Mouse (Mus musculus): ENCODE data around the gene Ddi2. TPM values are rescaled to one million over a fixed set of nuclear protein-coding genes. Genes with fewer than 3 reads are reported as not detected.

Ddi2 gene
- total RNA-seq, 1 experiment = 48.5 TPM

- Histone ChIP-seq H3K9ac (ENCODE audit: insufficient read depth, low read depth, low read length, poor library complexity, severe bottlenecking) (no peak overlapping the region), H3K9me3 (ENCODE audit: control insufficient read depth, insufficient read depth, low read depth, low read length) (no peaks in the 10 kb centered on the region), H3K4me3 (ENCODE audit: insufficient read depth in 1 of 2, low read depth in 1 of 2, low read length in 2 of 2, poor library complexity in 1 of 2, severe bottlenecking in 1 of 2) (no peak overlapping the region), H3K36me3 (ENCODE audit: control insufficient read depth, insufficient read depth, low read length, poor library complexity, severe bottlenecking) (peaks cover 21% of the 10 kb centered on the region), H3K27ac (ENCODE audit: insufficient read depth, low read depth, low read length, poor library complexity, severe bottlenecking) (no peak overlapping the region), H3K4me1 (ENCODE audit: control insufficient read depth in 2 of 2, insufficient read depth in 2 of 2, low read length in 2 of 2, poor library complexity in 1 of 2) (peaks cover 0 to 5% of the 10 kb centered on the region in 2 experiments; a peak in 2 of 4 replicates)
- no peak for DNase-seq (ENCODE audit: low read depth, low spot score)
- in situ Hi-C loops (cut with MboI; ENCODE audit: low sequenced_read_pairs in 2 of 2, unreplicated experiment in 2 of 2) = no loop called here
- TF ChIP-seq HCFC1 (IDR thresholded peaks at IDR 0.05; ENCODE audit: borderline replicate concordance, insufficient read depth, low read length) (no peak), CHD2 (IDR thresholded peaks at IDR 0.05; ENCODE audit: low read depth, low read length) (no peak), ZNF384 (IDR thresholded peaks at IDR 0.05; ENCODE audit: low read depth, low read length) (no peak), MAFK (IDR thresholded peaks at IDR 0.05; ENCODE audit: insufficient read depth, low read depth, low read length) (no peak), ZC3H11A (IDR thresholded peaks at IDR 0.05; ENCODE audit: borderline replicate concordance, low read depth, low read length) (no peak)
These were observed 40.3 kb upstream of the Ddi2 start for GRCm38 (mm10) chr4:141763476-141763875.

GRCm38 (mm10) chr4:141762102-141762598 lies 38.9 kb upstream of the Ddi2 start:
- no peaks in the 10 kb centered on the region for H3K9me3 ChIP-seq (ENCODE audit: control insufficient read depth, insufficient read depth, low read depth, low read length)
- H3K4me3 ChIP-seq (ENCODE audit: insufficient read depth in 1 of 2, low read depth in 1 of 2, low read length in 2 of 2, poor library complexity in 1 of 2, severe bottlenecking in 1 of 2) = no peak overlapping the region
- H3K9ac ChIP-seq (ENCODE audit: insufficient read depth, low read depth, low read length, poor library complexity, severe bottlenecking) = no peak overlapping the region
- TF ChIP-seq ZNF384 (IDR thresholded peaks at IDR 0.05; ENCODE audit: low read depth, low read length) (no peak), CHD2 (IDR thresholded peaks at IDR 0.05; ENCODE audit: low read depth, low read length) (no peak)
- H3K36me3 ChIP-seq (ENCODE audit: control insufficient read depth, insufficient read depth, low read length, poor library complexity, severe bottlenecking) = peaks cover 21% of the 10 kb centered on the region
- peaks cover 0 to 3% of the 10 kb centered on the region in 2 experiments; a peak in 1 of 4 replicates for H3K4me1 ChIP-seq (ENCODE audit: control insufficient read depth in 2 of 2, insufficient read depth in 2 of 2, low read length in 2 of 2, poor library complexity in 1 of 2)
- in situ Hi-C loops (cut with MboI; ENCODE audit: low sequenced_read_pairs in 2 of 2, unreplicated experiment in 2 of 2) = no loop called here
- no peak for DNase-seq (ENCODE audit: low read depth, low spot score)
- H3K27ac ChIP-seq (ENCODE audit: insufficient read depth, low read depth, low read length, poor library complexity, severe bottlenecking) = no peak overlapping the region

GRCm38 (mm10) chr4:141760942-141761341 lies 37.7 kb upstream of the Ddi2 start:
- TF ChIP-seq CHD2 (IDR thresholded peaks at IDR 0.05; ENCODE audit: low read depth, low read length) (no peak), MAFK (IDR thresholded peaks at IDR 0.05; ENCODE audit: insufficient read depth, low read depth, low read length) (no peak), HCFC1 (IDR thresholded peaks at IDR 0.05; ENCODE audit: borderline replicate concordance, insufficient read depth, low read length) (no peak), ZNF384 (IDR thresholded peaks at IDR 0.05; ENCODE audit: low read depth, low read length) (no peak)
- in situ Hi-C loops (cut with MboI; ENCODE audit: low sequenced_read_pairs in 2 of 2, unreplicated experiment in 2 of 2) = no loop called here
- DNase-seq (ENCODE audit: low read depth, low spot score) = no peak

GRCm38 (mm10) chr4:141758874-141759542 lies 35.8 kb upstream of the Ddi2 start:
- in situ Hi-C loops (cut with MboI; ENCODE audit: low sequenced_read_pairs in 2 of 2, unreplicated experiment in 2 of 2) = no loop called here
- TF ChIP-seq ZNF384 (IDR thresholded peaks at IDR 0.05; ENCODE audit: low read depth, low read length) (no peak), ZC3H11A (IDR thresholded peaks at IDR 0.05; ENCODE audit: borderline replicate concordance, low read depth, low read length) (no peak), HCFC1 (IDR thresholded peaks at IDR 0.05; ENCODE audit: borderline replicate concordance, insufficient read depth, low read length) (no peak), CHD2 (IDR thresholded peaks at IDR 0.05; ENCODE audit: low read depth, low read length) (no peak), MAFK (IDR thresholded peaks at IDR 0.05; ENCODE audit: insufficient read depth, low read depth, low read length) (no peak)
- no peaks in the 10 kb centered on the region for H3K9me3 ChIP-seq (ENCODE audit: control insufficient read depth, insufficient read depth, low read depth, low read length)

More at GRCm38 (mm10) chr4:141760942-141761341, 37.7 kb upstream of the Ddi2 start:
- Histone ChIP-seq H3K9ac (ENCODE audit: insufficient read depth, low read depth, low read length, poor library complexity, severe bottlenecking) (no peak overlapping the region), H3K9me3 (ENCODE audit: control insufficient read depth, insufficient read depth, low read depth, low read length) (no peaks in the 10 kb centered on the region), H3K4me1 (ENCODE audit: control insufficient read depth in 2 of 2, insufficient read depth in 2 of 2, low read length in 2 of 2, poor library complexity in 1 of 2) (no peaks in the 10 kb centered on the region), H3K4me3 (ENCODE audit: insufficient read depth in 1 of 2, low read depth in 1 of 2, low read length in 2 of 2, poor library complexity in 1 of 2, severe bottlenecking in 1 of 2) (no peak overlapping the region), H3K27ac (ENCODE audit: insufficient read depth, low read depth, low read length, poor library complexity, severe bottlenecking) (no peak overlapping the region), H3K36me3 (ENCODE audit: control insufficient read depth, insufficient read depth, low read length, poor library complexity, severe bottlenecking) (peaks cover 18% of the 10 kb centered on the region)

More at GRCm38 (mm10) chr4:141758874-141759542, 35.8 kb upstream of the Ddi2 start:
- no peak for DNase-seq (ENCODE audit: low read depth, low spot score)
- no peak overlapping the region for H3K27ac ChIP-seq (ENCODE audit: insufficient read depth, low read depth, low read length, poor library complexity, severe bottlenecking)
- H3K4me1 ChIP-seq (ENCODE audit: control insufficient read depth in 2 of 2, insufficient read depth in 2 of 2, low read length in 2 of 2, poor library complexity in 1 of 2) = no peaks in the 10 kb centered on the region
- H3K4me3 ChIP-seq (ENCODE audit: insufficient read depth in 1 of 2, low read depth in 1 of 2, low read length in 2 of 2, poor library complexity in 1 of 2, severe bottlenecking in 1 of 2) = no peak overlapping the region
- peaks cover 12% of the 10 kb centered on the region for H3K36me3 ChIP-seq (ENCODE audit: control insufficient read depth, insufficient read depth, low read length, poor library complexity, severe bottlenecking)
- no peak overlapping the region for H3K9ac ChIP-seq (ENCODE audit: insufficient read depth, low read depth, low read length, poor library complexity, severe bottlenecking)

Measured in ES-E14 (cell line).